Mouse (Mus musculus): ENCODE measurements around the gene Mex3a.

The Mex3a gene

GRCm38 (mm10) chr3:88509250-88509649 is 22.9 kb upstream of the Mex3a start:
- peak; percentile 49 for DNase-seq

GRCm38 (mm10) chr3:88509692-88510420 is 22.3 kb upstream of the Mex3a start, which contains the start of gene Lmna:
Gene Lmna, minus strand, starts transcription at chr3:88509956.
- DNase-seq, result peak; percentile 94

GRCm38 (mm10) chr3:88510421-88511289 is 21.5 kb upstream of the Mex3a start:
- no peak for DNase-seq

GRCm38 (mm10) chr3:88511559-88511958 is 20.6 kb upstream of the Mex3a start:
- DNase-seq, result no peak

GRCm38 (mm10) chr3:88512141-88512895 is 19.9 kb upstream of the Mex3a start:
- DNase-seq, result no peak

GRCm38 (mm10) chr3:88512896-88513545 is 19.2 kb upstream of the Mex3a start:
- DNase-seq, result no peak

- DNase-seq, result peak; percentile 45
Observed at GRCm38 (mm10) chr3:88513546-88514115, 18.6 kb upstream of the Mex3a start.

- no peak for DNase-seq
Observed at GRCm38 (mm10) chr3:88514231-88515094, 17.7 kb upstream of the Mex3a start.

- no peak for DNase-seq
Observed at GRCm38 (mm10) chr3:88515095-88515386, 17.2 kb upstream of the Mex3a start.

- no peak for DNase-seq
Observed at GRCm38 (mm10) chr3:88516407-88516806, 15.8 kb upstream of the Mex3a start.

GRCm38 (mm10) chr3:88518411-88518810 is 13.8 kb upstream of the Mex3a start:
- DNase-seq, result no peak

GRCm38 (mm10) chr3:88520078-88520477 is 12.1 kb upstream of the Mex3a start:
- DNase-seq, result no peak

GRCm38 (mm10) chr3:88521156-88521555 is 11.0 kb upstream of the Mex3a start:
- DNase-seq, result no peak

- DNase-seq, result peak; percentile 83
Observed at GRCm38 (mm10) chr3:88521803-88522331, 10.3 kb upstream of the Mex3a start.

- DNase-seq, result no peak
Observed at GRCm38 (mm10) chr3:88523027-88523426, 9.2 kb upstream of the Mex3a start.

- no peak for DNase-seq
Observed at GRCm38 (mm10) chr3:88525021-88525420, 7.2 kb upstream of the Mex3a start.

- peak; percentile 79 for DNase-seq
Observed at GRCm38 (mm10) chr3:88526157-88527131, 5.8 kb upstream of the Mex3a start.

- DNase-seq, result no peak
Observed at GRCm38 (mm10) chr3:88527565-88527964, 4.6 kb upstream of the Mex3a start.

GRCm38 (mm10) chr3:88528646-88529045 is 3.5 kb upstream of the Mex3a start:
- DNase-seq, result no peak
